Mouse (Mus musculus) kidney, adult 10 weeks (tissue): Measurements from ENCODE around the gene Gcc1. TPM values are rescaled to one million over a fixed set of nuclear protein-coding genes. Genes with fewer than 3 reads are reported as not detected.

Experiments
- polyA plus RNA-seq: library from polyadenylated mRNA; stranded (reverse); fragments of 350-450 nt; fragmentation: Illumina TruSeq; extraction: RNeasy Lipid Tissue Mini Kit (QIAGEN cat#74804); gene quantifications from one replicate; pipeline ENCODE4 v1.2.3, GENCODE M21; 2014; ENCODE audit warnings: low read depth, low replicate concordance

Gene Gcc1
- polyA plus RNA-seq: 6.9 TPM

GRCm38 (mm10) chr6:28428290-28428689, at the start of gene Gcc1:
TSS of gene Gcc1 (minus strand) at chr6:28428390.

GRCm38 (mm10) chr6:28474839-28475238, 46.6 kb upstream of the Gcc1 start, which contains the start of gene Snd1:
TSS of gene Snd1 (plus strand) at chr6:28475139.

GRCm38 (mm10) chr6:28449253-28449652, 21.1 kb upstream of the Gcc1 start, which contains the start of gene Pax4:
TSS of gene Pax4 (minus strand) at chr6:28449353.

GRCm38 (mm10) chr6:28427096-28427839, 922 bp downstream of the Gcc1 start, which contains the start of gene Fscn3:
TSS of gene Fscn3 (plus strand) at chr6:28427789.

GRCm38 (mm10) chr6:28423313-28423712, 4.9 kb downstream of the Gcc1 start, which contains the start of gene Arf5:
TSS of gene Arf5 (plus strand) at chr6:28423560.

GRCm38 (mm10) chr6:28397681-28398203, 30.4 kb downstream of the Gcc1 start, which contains the start of gene Zfp800:
TSS of gene Zfp800 (minus strand) at chr6:28398005.

Other genes starting within 250 kb of the Gcc1 start
- 41.2 TPM for gene Zfp800, start 30.4 kb downstream of the Gcc1 start, polyA plus RNA-seq
- gene Arf5, start 4.8 kb downstream of the Gcc1 start, polyA plus RNA-seq: 12.7 TPM
- gene Fscn3, start 601 bp downstream of the Gcc1 start, polyA plus RNA-seq: not detected
- gene Pax4, start 21.0 kb upstream of the Gcc1 start, polyA plus RNA-seq: not detected
- gene Snd1, start 46.7 kb upstream of the Gcc1 start, polyA plus RNA-seq: 4.0 TPM